In the genomic region with DNA sequence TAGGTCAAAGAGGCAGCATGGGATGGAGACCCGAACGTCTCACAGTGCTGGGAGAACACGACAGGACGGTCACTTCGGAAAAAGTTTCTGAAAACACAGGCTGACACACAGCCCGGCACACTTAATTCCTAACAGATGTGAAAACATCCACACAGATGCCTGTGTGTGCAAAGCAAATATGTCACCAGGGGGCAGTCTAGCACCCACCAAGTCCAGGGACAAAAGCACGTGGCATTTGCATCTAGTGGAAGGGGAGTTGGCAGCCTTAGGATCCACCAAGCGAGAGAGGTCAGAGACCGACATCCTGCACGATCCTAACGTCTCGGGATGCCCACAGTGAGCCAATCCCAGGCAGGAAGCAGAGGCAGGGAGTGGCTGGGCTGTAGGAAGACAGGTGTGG, we compare ENCODE assay signal across 8 mouse cellular contexts.
A peak's percentile ranks its signal among the peaks of the same experiment; 100 is the strongest.
DNase-seq lines count a peak whose midpoint lies in the region; ATAC-seq and TF ChIP-seq lines count a peak whose summit lies in the region.

No protein-coding gene starts in this region.

- no peak overlapping the region for H3K27ac ChIP-seq in cerebellum, adult 2 months (ENCODE audit: insufficient read depth, low read length)
- no peak overlapping the region for H3K27ac ChIP-seq in kidney, adult 2 months (ENCODE audit: insufficient read depth, low read depth, low read length)

- no peak for DNase-seq in cerebellum, adult 2 months
- no peak for DNase-seq in cerebellum, adult 9-11 months
- peak; percentile 36 for DNase-seq in thymus, postnatal 25 days
- no peak for DNase-seq in thymus, postnatal 36 days
- peak; percentile 29 for DNase-seq in kidney, adult 2 months
- peak; percentile 57 for DNase-seq in lung, postnatal 36 days
- no peak for DNase-seq in urinary bladder, adult 2 months (ENCODE audit: low spot score)

- H3K4me1 ChIP-seq in cerebellum, adult 2 months (ENCODE audit: control insufficient read depth, insufficient read depth, low read length) = peaks cover 55% of the 10 kb centered on the region
- no peaks in the 10 kb centered on the region for H3K4me1 ChIP-seq in kidney, adult 2 months (ENCODE audit: control insufficient read depth, insufficient read depth, low read length)

- no peak for ATAC-seq in erythroid progenitor cell, adult 5-6 weeks (replicated peaks; ENCODE audit: low FRiP score, poor library complexity, severe bottlenecking)

- TF ChIP-seq POLR2A in cerebellum, adult 2 months (IDR thresholded peaks at IDR 0.05; ENCODE audit: borderline replicate concordance, insufficient read depth, low read length) = no peak
- no peak for TF ChIP-seq POLR2A in kidney, adult 2 months (IDR thresholded peaks at IDR 0.05; ENCODE audit: low read depth, low read length)

- 85% methylated on average over 12 of the region's 12 CpGs for WGBS in cerebellum, adult 2 months
- WGBS in kidney, adult 2 months = 54% methylated on average over 12 of the region's 12 CpGs

- peak; percentile 30; the same call in 1 of the 2 replicates for TF ChIP-seq CTCF in cerebellum, adult 2 months (IDR thresholded peaks at IDR 0.05; ENCODE audit: borderline replicate concordance, insufficient read depth, low read depth, low read length)
- TF ChIP-seq CTCF in kidney, adult 2 months (conservative IDR thresholded peaks at IDR 0.05; ENCODE audit: insufficient read depth, insufficient read length, low read depth, low read length) = peak; percentile 57

- no peaks in the 10 kb centered on the region for H3K27me3 ChIP-seq in cerebellum, adult 2 months (ENCODE audit: control insufficient read depth, insufficient read depth, low read length)
- no peaks in the 10 kb centered on the region for H3K27me3 ChIP-seq in kidney, adult 2 months (replicated peaks; ENCODE audit: control insufficient read depth, insufficient read depth, low read length)

- H3K4me3 ChIP-seq in cerebellum, adult 2 months (replicated peaks; ENCODE audit: insufficient read depth, low read depth, low read length) = no peak overlapping the region
- H3K4me3 ChIP-seq in kidney, adult 2 months (ENCODE audit: insufficient read depth, low read depth, low read length) = no peak overlapping the region

- H3K36me3 ChIP-seq in kidney, adult 2 months (ENCODE audit: control insufficient read depth, insufficient read depth, low read length) = no peaks in the 10 kb centered on the region

Comparison
In these comparisons a context has a peak if more than half of its experiments do, and no peak if none do; other contexts are left out.
1. DNase-seq: peak in thymus, postnatal 25 days (single experiment), kidney, adult 2 months (single experiment) and lung, postnatal 36 days (single experiment); none in cerebellum, adult 2 months (0 of 2), cerebellum, adult 9-11 months (single experiment), thymus, postnatal 36 days (0 of 2) and urinary bladder, adult 2 months (single experiment).